Mouse (Mus musculus) 416B (cell line): ENCODE data around the gene Itsn1.

Source experiments
- DNase-seq: peaks from one replicate; pipeline ENCODE4 v3.0.0; 2011; ENCODE audit warnings: low read depth

The Itsn1 gene

GRCm38 (mm10) chr16:91907158-91907557, 178.1 kb downstream of the Itsn1 start:
- DNase-seq = no peak

GRCm38 (mm10) chr16:91909569-91910335, 180.7 kb downstream of the Itsn1 start:
- DNase-seq = no peak

DNA sequence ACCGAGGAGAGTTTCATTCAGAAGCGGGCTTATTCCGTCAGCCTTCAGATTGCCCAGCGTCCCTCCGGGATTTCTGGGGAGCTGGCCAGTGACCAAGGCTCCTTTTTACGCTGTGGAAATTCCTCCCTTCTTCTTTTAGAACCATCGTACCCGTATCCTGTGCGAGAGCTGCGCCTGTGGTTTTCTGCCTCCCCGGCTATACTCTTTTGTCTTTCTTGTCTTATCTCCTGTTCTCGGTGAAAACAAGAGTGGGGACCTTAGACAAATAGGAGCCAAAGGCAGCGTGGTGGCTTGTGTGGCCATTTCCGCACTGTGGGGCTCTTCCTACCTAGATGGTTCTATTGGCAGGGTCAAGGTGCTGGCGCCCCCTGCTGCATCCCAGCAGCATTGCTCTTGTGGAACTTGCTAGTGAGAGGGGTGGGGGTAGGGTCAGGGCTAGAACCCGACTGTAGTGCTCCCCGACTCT, 188.6 kb downstream of the Itsn1 start:
- peak; percentile 91 for DNase-seq

GRCm38 (mm10) chr16:91918461-91918860, 189.4 kb downstream of the Itsn1 start:
- DNase-seq = no peak

DNA sequence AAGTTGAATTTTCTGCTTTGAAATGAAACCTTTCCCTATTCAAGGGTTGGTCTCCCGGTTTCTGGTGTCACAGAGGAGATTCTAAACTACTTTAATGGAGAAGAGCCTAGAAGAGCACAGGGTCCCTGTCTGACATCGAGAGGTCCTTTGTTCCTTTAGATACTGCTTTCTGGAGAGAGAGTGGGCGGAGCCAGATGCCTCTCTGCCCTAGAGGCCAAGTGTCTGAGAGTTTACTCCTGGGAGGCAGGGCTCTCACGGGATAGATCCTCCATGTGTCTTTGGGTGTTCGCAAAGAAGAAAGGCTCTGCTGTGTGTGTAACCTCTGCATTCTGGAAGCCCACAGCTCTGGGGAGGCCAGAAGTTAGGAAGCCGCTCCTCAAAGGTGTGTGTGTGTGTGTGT, 190.0 kb downstream of the Itsn1 start:
- no peak for DNase-seq

- DNase-seq = no peak
Measured at GRCm38 (mm10) chr16:91921340-91921739, 192.3 kb downstream of the Itsn1 start.

- DNase-seq = no peak
Measured at GRCm38 (mm10) chr16:91922939-91923338, 193.9 kb downstream of the Itsn1 start.

- DNase-seq = no peak
Measured at GRCm38 (mm10) chr16:91924426-91924825, 195.3 kb downstream of the Itsn1 start.

DNA sequence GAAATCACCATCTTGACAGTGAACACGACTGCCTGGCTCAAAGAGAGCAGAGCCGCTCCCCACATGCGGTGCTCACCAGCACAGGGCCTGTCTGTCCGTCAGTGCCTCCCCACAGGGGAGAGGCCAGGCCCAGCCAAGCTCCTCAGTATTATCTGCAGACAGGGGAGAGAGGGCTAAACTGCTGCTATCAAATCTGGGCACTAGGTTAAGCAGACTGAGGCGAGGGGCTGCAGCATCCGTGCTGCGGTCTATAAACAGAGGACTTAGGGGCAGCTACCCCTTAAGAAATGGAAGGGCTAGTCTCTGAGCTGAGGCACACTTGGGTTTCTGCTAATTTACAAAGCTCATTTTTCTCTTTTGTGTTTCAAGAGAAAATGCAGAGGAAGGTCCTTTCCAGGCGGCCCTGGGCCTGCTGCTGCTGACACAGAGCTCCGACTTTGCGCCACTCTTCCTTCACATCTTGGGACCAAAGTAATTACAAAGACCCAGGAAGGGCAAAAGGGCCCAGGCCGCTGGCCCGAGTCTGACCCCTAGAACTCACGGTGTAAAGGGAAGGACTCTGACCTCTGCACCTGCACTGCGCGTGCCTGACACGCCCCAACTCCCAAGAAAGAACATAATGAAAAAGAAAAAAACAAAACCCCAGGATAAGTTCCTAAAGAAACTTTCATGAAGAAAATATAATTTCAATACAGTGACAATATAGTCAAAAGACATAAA, 199.0 kb downstream of the Itsn1 start:
- no peak for DNase-seq

- peak; percentile 98 for DNase-seq
Measured at GRCm38 (mm10) chr16:91931078-91932013, 202.3 kb downstream of the Itsn1 start.

GRCm38 (mm10) chr16:91932082-91932690, 203.1 kb downstream of the Itsn1 start:
- no peak for DNase-seq

DNA sequence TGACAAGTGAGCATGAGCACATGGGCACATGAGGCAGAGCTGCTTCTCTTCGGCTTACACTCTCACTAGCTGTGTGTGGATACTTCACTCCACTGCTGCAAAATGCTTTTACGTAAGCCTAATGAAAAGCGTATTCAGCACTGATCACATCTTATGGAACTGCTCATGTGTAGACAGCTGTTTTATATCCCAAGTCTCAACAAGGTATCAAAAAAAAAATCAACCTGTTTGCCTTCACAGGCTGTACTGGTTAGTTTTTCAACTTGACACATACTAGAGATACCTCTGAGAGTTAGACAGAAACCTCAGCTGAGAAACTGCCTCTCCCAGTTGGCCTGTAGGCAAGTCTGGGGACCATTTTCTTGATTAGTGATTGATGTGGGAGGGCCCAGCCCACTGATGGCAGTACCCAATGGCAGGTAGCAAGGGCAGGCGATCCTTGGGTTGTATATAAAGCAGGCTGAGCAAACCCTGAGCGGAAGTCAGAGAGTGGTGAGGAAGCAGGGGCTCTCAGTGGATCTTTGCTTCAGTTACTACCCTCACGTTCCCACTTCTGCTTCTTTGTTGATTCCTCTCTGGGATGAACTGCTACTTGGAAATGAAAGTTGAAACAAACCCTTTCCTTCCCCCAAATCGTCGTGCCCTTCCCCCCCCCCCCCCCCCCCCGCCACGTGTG, 203.9 kb downstream of the Itsn1 start:
- peak; percentile 86 for DNase-seq

DNA sequence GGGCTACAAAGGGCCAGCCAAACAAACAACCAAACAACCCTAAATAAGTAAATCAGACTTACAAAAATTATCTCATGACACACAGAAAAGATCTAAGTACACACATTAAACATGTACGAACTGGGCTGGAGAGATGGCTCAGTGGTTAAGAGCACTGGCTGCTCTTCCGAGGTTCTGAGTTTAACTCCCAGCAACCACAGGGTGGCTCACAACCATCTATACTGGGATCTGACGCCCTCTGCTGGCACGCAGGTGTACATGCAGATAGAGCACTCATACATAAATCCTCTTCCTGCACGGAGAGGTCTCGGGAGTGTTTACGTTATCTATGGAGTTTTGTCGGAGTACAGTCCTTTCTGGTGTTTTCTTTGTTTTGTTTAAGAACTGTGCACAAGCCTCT, 206.0 kb downstream of the Itsn1 start:
- DNase-seq = peak; percentile 92

- DNase-seq = peak; percentile 79
Measured at GRCm38 (mm10) chr16:91935726-91936125, 206.6 kb downstream of the Itsn1 start.

- DNase-seq = peak; percentile 92
Measured at GRCm38 (mm10) chr16:91936340-91937030, 207.4 kb downstream of the Itsn1 start.

GRCm38 (mm10) chr16:91937281-91937680, 208.2 kb downstream of the Itsn1 start:
- no peak for DNase-seq

GRCm38 (mm10) chr16:91938141-91938540, 209.1 kb downstream of the Itsn1 start:
- DNase-seq = no peak

DNA sequence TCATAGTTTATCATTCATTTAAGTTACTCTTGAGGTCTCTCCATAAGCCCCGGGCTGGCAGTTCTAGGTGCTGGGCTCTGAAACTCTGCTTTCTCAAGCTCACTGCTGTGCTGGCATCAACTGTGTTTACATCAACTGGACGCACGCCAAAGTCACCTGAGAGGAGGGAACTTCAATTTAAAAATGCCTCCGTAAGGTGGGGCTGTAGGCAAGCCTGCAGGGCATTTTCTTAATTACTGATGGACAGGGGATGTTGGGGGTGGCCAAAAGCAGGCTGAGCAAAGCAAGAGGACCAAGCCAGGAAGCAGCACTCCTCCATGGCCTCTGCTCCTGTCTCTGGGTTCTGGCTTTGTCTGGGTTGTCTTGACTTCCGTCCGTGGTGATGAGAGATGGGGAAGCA, 211.6 kb downstream of the Itsn1 start:
- DNase-seq = no peak

- no peak for DNase-seq
Measured at GRCm38 (mm10) chr16:91942201-91942600, 213.1 kb downstream of the Itsn1 start.

DNA sequence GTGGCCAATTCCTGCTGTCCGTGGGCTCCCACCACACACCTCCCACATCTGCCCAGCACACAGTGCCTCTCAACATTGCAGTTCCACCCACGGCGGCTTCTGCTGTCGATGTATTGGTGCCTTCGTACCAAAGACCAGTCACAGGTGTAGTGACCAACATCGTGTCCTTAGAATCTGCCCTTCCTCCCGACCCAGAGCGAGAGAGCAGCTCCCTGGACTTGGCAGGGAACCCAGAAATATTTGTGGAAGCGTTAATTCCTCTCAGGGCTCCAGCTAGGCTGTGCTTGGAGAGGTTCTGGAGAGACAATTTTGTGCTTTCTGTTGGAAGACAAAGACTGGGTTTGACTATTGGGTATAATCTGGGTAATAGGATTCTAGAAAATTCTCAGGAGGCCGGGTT, 217.2 kb downstream of the Itsn1 start:
- DNase-seq = no peak

DNA sequence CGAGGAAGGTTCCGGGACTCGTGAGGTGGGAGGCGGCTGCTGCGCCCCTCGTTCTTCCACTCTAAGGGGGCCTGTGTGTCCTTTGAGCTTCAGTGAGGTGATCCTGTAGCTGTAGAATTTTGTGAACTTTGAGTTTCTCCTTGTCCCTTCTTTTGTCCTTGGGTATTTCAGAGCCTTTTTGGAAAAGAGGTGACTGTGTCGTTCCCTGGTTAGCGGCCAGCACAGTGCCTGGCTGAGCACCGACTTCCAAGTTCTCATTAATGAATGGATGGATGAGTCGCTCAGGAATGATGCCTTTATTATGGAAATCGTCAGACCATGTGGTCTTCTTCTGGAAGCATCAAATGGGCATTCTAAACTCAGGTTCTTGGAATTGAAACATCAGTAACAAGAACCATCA, 218.0 kb downstream of the Itsn1 start:
- DNase-seq = no peak
